Mouse (Mus musculus) thymus, adult 2 months (tissue): Measurements from ENCODE around the gene Adam17.

Experiments
- CTCF ChIP-seq: fragments of 200-500 bp; IDR thresholded peaks from 2 replicates; pipeline ENCODE4 v1.5.1; 2012; ENCODE audit warnings: mild to moderate bottlenecking, control low read depth, low read length, moderate library complexity, borderline replicate concordance; ENCODE audit not compliant: control insufficient read depth, poor library complexity, insufficient read depth; ENCODE audit errors: extremely low read depth
- POLR2A ChIP-seq: fragments of 200-500 bp; IDR thresholded peaks from 2 replicates; pipeline ENCODE4 v1.6.1; 2012; ENCODE audit warnings: mild to moderate bottlenecking, low read length, control low read depth, moderate library complexity; ENCODE audit not compliant: control insufficient read depth, poor library complexity, insufficient read depth; ENCODE audit errors: extremely low read depth

GRCm38 (mm10) chr12:21301932-21302331 is 71.5 kb downstream of the Adam17 start:
- TF ChIP-seq CTCF: no peak
- TF ChIP-seq POLR2A: no peak
